ENCODE assay signal across 20 mouse cellular contexts in the genomic region with DNA sequence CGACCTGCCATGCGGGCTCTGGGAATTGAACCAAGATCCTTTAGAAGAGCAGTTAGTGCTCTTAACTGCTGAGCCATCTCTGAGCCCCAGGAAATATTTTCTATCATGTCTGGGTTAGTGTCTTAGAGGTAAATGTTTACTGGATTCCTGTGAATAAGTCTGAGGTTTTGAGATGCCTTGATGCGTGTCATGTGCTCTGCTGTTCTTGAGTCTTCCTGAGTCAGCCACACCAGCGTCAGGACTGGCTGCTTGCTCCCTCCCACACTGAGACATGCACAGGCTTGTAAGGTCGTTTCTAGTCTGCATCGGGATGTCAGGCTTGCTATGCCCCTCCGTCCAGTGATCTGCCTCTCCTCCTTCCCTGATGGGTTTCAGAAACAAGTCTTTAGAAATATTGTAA.
A peak's percentile ranks its signal among the peaks of the same experiment; 100 is the strongest.
DNase-seq lines count a peak whose midpoint lies in the region; ATAC-seq lines count a peak whose summit lies in the region.
"Had no signal": no experiment of that assay in that cellular context is flagged by ENCODE, and none has a peak within 500 bp of the region (broad histone marks: within the 10 kb centered on the region; RNA-seq: fewer than 3 reads in every experiment).

No protein-coding gene starts in this region.

- no peak overlapping the region for H3K27ac ChIP-seq in midbrain, embryonic 11.5 days (ENCODE audit: low read depth, low read length)
- H3K27ac ChIP-seq in midbrain, embryonic 15.5 days = no peak overlapping the region
- no peak overlapping the region for H3K27ac ChIP-seq in embryonic facial prominence, embryonic 14.5 days (replicated peaks; ENCODE audit: low read depth, low read length)
- no peak overlapping the region for H3K27ac ChIP-seq in kidney, embryonic 14.5 days (ENCODE audit: low read depth, low read length)
- H3K27ac ChIP-seq in liver, embryonic 11.5 days (ENCODE audit: low read depth, low read length) = no peak overlapping the region
- H3K27ac ChIP-seq: embryonic facial prominence, embryonic 13.5 days; forebrain, embryonic 12.5 days; heart, embryonic 13.5 days; neural tube, embryonic 15.5 days had no signal

- no peaks in the 10 kb centered on the region for H3K36me3 ChIP-seq in midbrain, embryonic 11.5 days (ENCODE audit: control insufficient read depth, insufficient read depth, low read length)
- no peaks in the 10 kb centered on the region for H3K36me3 ChIP-seq in midbrain, embryonic 15.5 days (replicated peaks)
- H3K36me3 ChIP-seq in embryonic facial prominence, embryonic 14.5 days (ENCODE audit: control insufficient read depth, insufficient read depth, low read length) = 0 out of 2 replicates have a peak, but pooled peaks cover 9% of the 10 kb centered on the region
- no peaks in the 10 kb centered on the region for H3K36me3 ChIP-seq in kidney, embryonic 14.5 days (ENCODE audit: control insufficient read depth, insufficient read depth, low read length)
- no peaks in the 10 kb centered on the region for H3K36me3 ChIP-seq in liver, embryonic 11.5 days (ENCODE audit: control insufficient read depth, insufficient read depth, low read length)
- H3K36me3 ChIP-seq: neural tube, embryonic 15.5 days had no signal

- no peaks in the 10 kb centered on the region for H3K4me1 ChIP-seq in midbrain, embryonic 11.5 days (ENCODE audit: control insufficient read depth, insufficient read depth, low read length)
- H3K4me1 ChIP-seq in midbrain, embryonic 15.5 days = no peaks in the 10 kb centered on the region
- no peaks in the 10 kb centered on the region for H3K4me1 ChIP-seq in embryonic facial prominence, embryonic 14.5 days (ENCODE audit: control insufficient read depth, insufficient read depth, low read length)
- no peaks in the 10 kb centered on the region for H3K4me1 ChIP-seq in kidney, embryonic 14.5 days (ENCODE audit: control insufficient read depth, insufficient read depth, low read length)
- no peaks in the 10 kb centered on the region for H3K4me1 ChIP-seq in liver, embryonic 11.5 days (replicated peaks; ENCODE audit: control insufficient read depth, insufficient read depth, low read length)
- H3K4me1 ChIP-seq: embryonic facial prominence, embryonic 13.5 days; forebrain, embryonic 12.5 days; heart, embryonic 13.5 days; neural tube, embryonic 15.5 days had no signal

- no peaks in the 10 kb centered on the region for H3K27me3 ChIP-seq in midbrain, embryonic 11.5 days (ENCODE audit: control insufficient read depth, insufficient read depth, low read length)
- no peaks in the 10 kb centered on the region for H3K27me3 ChIP-seq in midbrain, embryonic 15.5 days (replicated peaks)
- no peaks in the 10 kb centered on the region for H3K27me3 ChIP-seq in embryonic facial prominence, embryonic 14.5 days (replicated peaks; ENCODE audit: control insufficient read depth, insufficient read depth, low read length)
- no peaks in the 10 kb centered on the region for H3K27me3 ChIP-seq in kidney, embryonic 14.5 days (ENCODE audit: control insufficient read depth, insufficient read depth, low read length)
- no peaks in the 10 kb centered on the region for H3K27me3 ChIP-seq in liver, embryonic 11.5 days (replicated peaks; ENCODE audit: control insufficient read depth, insufficient read depth, low read length)
- H3K27me3 ChIP-seq: embryonic facial prominence, embryonic 13.5 days; forebrain, embryonic 12.5 days; heart, embryonic 13.5 days; neural tube, embryonic 15.5 days had no signal

- ATAC-seq in midbrain, embryonic 11.5 days (ENCODE audit: low FRiP score) = no peak
- no peak for ATAC-seq in midbrain, embryonic 15.5 days (replicated peaks)
- ATAC-seq in embryonic facial prominence, embryonic 14.5 days (ENCODE audit: low read depth) = 0 out of 2 replicates have a peak, but pooled peaks have one; percentile 48
- ATAC-seq in kidney, embryonic 14.5 days (ENCODE audit: low FRiP score, low TSS enrichment) = 0 out of 2 replicates have a peak, but pooled peaks have one; percentile 57
- ATAC-seq in liver, embryonic 11.5 days (replicated peaks; ENCODE audit: low FRiP score) = no peak
- ATAC-seq: hindbrain, embryonic 16.5 days; intestine, postnatal 0 days had no signal

- H3K4me3 ChIP-seq in midbrain, embryonic 11.5 days (ENCODE audit: low read depth, low read length) = no peak overlapping the region
- no peak overlapping the region for H3K4me3 ChIP-seq in midbrain, embryonic 15.5 days
- no peak overlapping the region for H3K4me3 ChIP-seq in embryonic facial prominence, embryonic 14.5 days (ENCODE audit: low read depth, low read length)
- no peak overlapping the region for H3K4me3 ChIP-seq in kidney, embryonic 14.5 days (ENCODE audit: low read length)
- no peak overlapping the region for H3K4me3 ChIP-seq in liver, embryonic 11.5 days (ENCODE audit: low read depth, low read length)
- H3K4me3 ChIP-seq: embryonic facial prominence, embryonic 13.5 days; forebrain, embryonic 12.5 days; heart, embryonic 13.5 days; myocyte; neural tube, embryonic 15.5 days had no signal

- H3K9me3 ChIP-seq in midbrain, embryonic 11.5 days (ENCODE audit: control insufficient read depth, low read length) = no peaks in the 10 kb centered on the region
- H3K9me3 ChIP-seq in midbrain, embryonic 15.5 days = no peaks in the 10 kb centered on the region
- H3K9me3 ChIP-seq in embryonic facial prominence, embryonic 14.5 days (ENCODE audit: control insufficient read depth, low read length) = no peaks in the 10 kb centered on the region
- no peaks in the 10 kb centered on the region for H3K9me3 ChIP-seq in kidney, embryonic 14.5 days (ENCODE audit: control insufficient read depth, low read length)
- H3K9me3 ChIP-seq in liver, embryonic 11.5 days (ENCODE audit: control insufficient read depth, low read length) = no peaks in the 10 kb centered on the region
- H3K9me3 ChIP-seq: embryonic facial prominence, embryonic 13.5 days; forebrain, embryonic 12.5 days; G1E; heart, embryonic 13.5 days; neural tube, embryonic 15.5 days had no signal

- no peak overlapping the region for H3K4me2 ChIP-seq in midbrain, embryonic 11.5 days
- H3K4me2 ChIP-seq in midbrain, embryonic 15.5 days = no peak overlapping the region
- H3K4me2 ChIP-seq in embryonic facial prominence, embryonic 14.5 days (ENCODE audit: low read depth, low read length) = no peak overlapping the region
- H3K4me2 ChIP-seq in kidney, embryonic 14.5 days (replicated peaks; ENCODE audit: low read depth, low read length) = no peak overlapping the region
- H3K4me2 ChIP-seq in liver, embryonic 11.5 days = no peak overlapping the region
- H3K4me2 ChIP-seq: embryonic facial prominence, embryonic 13.5 days; forebrain, embryonic 12.5 days; heart, embryonic 13.5 days; neural tube, embryonic 15.5 days had no signal

- 73% methylated on average over 7 of the region's 7 CpGs for WGBS in midbrain, embryonic 11.5 days
- 70% methylated on average over 7 of the region's 7 CpGs for WGBS in midbrain, embryonic 15.5 days
- whole genome bisulfite sequencing in embryonic facial prominence, embryonic 14.5 days = 71% methylated on average over 7 of the region's 7 CpGs
- 63% methylated on average over 7 of the region's 7 CpGs for WGBS in kidney, embryonic 14.5 days
- 77% methylated on average over 7 of the region's 7 CpGs for WGBS in liver, embryonic 11.5 days

- DNase-seq in midbrain, embryonic 11.5 days (ENCODE audit: low spot score, missing footprints) = peak; percentile 44
- DNase-seq in embryonic facial prominence, embryonic 14.5 days (ENCODE audit: low spot score) = peak; percentile 20
- DNase-seq in kidney, postnatal 4 days = peak; percentile 22 to 44
- DNase-seq in gastrocnemius, postnatal 25 days = no peak
- no peak for DNase-seq in left cerebral cortex, adult 11 months (ENCODE audit: low spot score)
- DNase-seq in liver, embryonic 11.5 days (ENCODE audit: low spot score) = no peak
- DNase-seq: adrenal gland, adult 8-10 months; cerebellum, adult 11-12 months; heart, postnatal 4 days; thymus, postnatal 4 days had no signal

- H3K9ac ChIP-seq in midbrain, embryonic 11.5 days (ENCODE audit: low read length) = no peak overlapping the region
- no peak overlapping the region for H3K9ac ChIP-seq in midbrain, embryonic 15.5 days
- no peak overlapping the region for H3K9ac ChIP-seq in embryonic facial prominence, embryonic 14.5 days (ENCODE audit: low read depth, low read length)
- no peak overlapping the region for H3K9ac ChIP-seq in kidney, embryonic 14.5 days (ENCODE audit: low read depth, low read length)
- H3K9ac ChIP-seq in liver, embryonic 11.5 days (ENCODE audit: low read depth, low read length) = no peak overlapping the region
- H3K9ac ChIP-seq: embryonic facial prominence, embryonic 13.5 days; forebrain, embryonic 12.5 days; heart, embryonic 13.5 days; neural tube, embryonic 15.5 days had no signal

Comparison
In these comparisons a context has a peak if more than half of its experiments do, and no peak if none do; other contexts are left out.
1. ATAC-seq: peak in embryonic facial prominence, embryonic 14.5 days (single experiment) and kidney, embryonic 14.5 days (single experiment); none in midbrain, embryonic 11.5 days (single experiment), midbrain, embryonic 15.5 days (single experiment) and liver, embryonic 11.5 days (single experiment).
2. DNase-seq: peak in midbrain, embryonic 11.5 days (single experiment), embryonic facial prominence, embryonic 14.5 days (single experiment) and kidney, postnatal 4 days (2 of 2); none in gastrocnemius, postnatal 25 days (single experiment), left cerebral cortex, adult 11 months (single experiment) and liver, embryonic 11.5 days (single experiment).